Mouse (Mus musculus): ENCODE measurements around the gene Gm6367. TPM values are rescaled to one million over a fixed set of nuclear protein-coding genes. Genes with fewer than 3 reads are reported as not detected.

Gene Gm6367
- polyA plus RNA-seq (2015; fragmentation: Nextera tagmentation; extraction: Ambion mirVana) = not detected in 2 replicates

DNA sequence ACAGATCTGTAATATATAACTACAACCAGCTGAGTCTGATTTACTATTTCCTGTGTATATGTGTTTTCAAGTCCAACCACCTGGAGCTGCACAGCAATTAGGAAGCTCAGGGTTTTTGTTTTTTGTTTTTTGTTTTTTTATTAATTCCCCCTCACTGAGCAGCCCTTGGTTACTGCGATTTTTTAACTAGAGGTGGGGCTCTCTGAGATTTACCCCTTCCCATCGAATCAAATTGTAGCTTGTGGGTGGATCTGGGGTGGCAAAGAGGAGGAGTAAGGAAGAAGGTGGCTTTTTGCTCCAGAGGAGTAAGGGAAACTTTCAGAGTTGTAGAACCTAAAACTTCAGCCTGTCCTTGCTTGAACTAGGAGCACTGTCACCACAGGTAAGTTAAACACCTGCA, at the start of gene Gm6367:
Gene Gm6367, plus strand, starts transcription at position 301 of the 400 bp plus-strand sequence.

Other genes starting within 250 kb of the Gm6367 start
- gene Gm3183, start 123.2 kb upstream of the Gm6367 start, polyA plus RNA-seq (2015; fragmentation: Nextera tagmentation; extraction: Ambion mirVana) = not detected in 2 replicates
- not detected in 2 replicates for gene Gm7942, start 118.3 kb downstream of the Gm6367 start, polyA plus RNA-seq (2015; fragmentation: Nextera tagmentation; extraction: Ambion mirVana)
- not detected in 2 replicates for gene Gm16513, start 194.0 kb downstream of the Gm6367 start, polyA plus RNA-seq (2015; fragmentation: Nextera tagmentation; extraction: Ambion mirVana)

Measured in neural tube, postnatal 0 days (tissue).